Mouse (Mus musculus) midbrain, embryonic 15.5 days (tissue): ENCODE measurements around the gene Phf23. TPM values are rescaled to one million over a fixed set of nuclear protein-coding genes. Genes with fewer than 3 reads are reported as not detected.

Experiments
- ATAC-seq: fragments of 200-750 bp; cut with Nextera tagmentation; replicated peaks from 2 replicates; pipeline ENCODE4 v1.8.0; 2017; ENCODE audit warnings: moderate TSS enrichment
- H3K27ac ChIP-seq: fragments of 300-500 bp; sonication (generic); 2 replicates; pipeline ENCODE4 v1.5.1; 2015; ENCODE audit warnings: mild to moderate bottlenecking, inconsistent platforms
- H3K27me3 ChIP-seq: fragments of 300-500 bp; sonication (generic); replicated peaks from 2 replicates; pipeline ENCODE4 v1.6.1; 2015; ENCODE audit warnings: inconsistent platforms
- H3K36me3 ChIP-seq: fragments of 300-500 bp; sonication (generic); replicated peaks from 2 replicates; pipeline ENCODE4 v1.6.1; 2015; ENCODE audit warnings: inconsistent platforms
- H3K4me1 ChIP-seq: fragments of 300-500 bp; sonication (generic); 2 replicates; pipeline ENCODE4 v1.6.1; 2015; ENCODE audit warnings: inconsistent platforms
- H3K4me2 ChIP-seq: fragments of 300-500 bp; sonication (generic); 2 replicates; pipeline ENCODE4 v1.6.1; 2015; ENCODE audit warnings: inconsistent platforms, mild to moderate bottlenecking, moderate library complexity
- H3K4me3 ChIP-seq: fragments of 300-500 bp; sonication (generic); 2 replicates; pipeline ENCODE4 v1.5.1; 2015; ENCODE audit warnings: mild to moderate bottlenecking, inconsistent platforms
- H3K9ac ChIP-seq: fragments of 300-500 bp; sonication (generic); 2 replicates; pipeline ENCODE4 v1.6.1; 2015; ENCODE audit warnings: mild to moderate bottlenecking, inconsistent platforms
- H3K9me3 ChIP-seq: fragments of 300-500 bp; sonication (generic); 2 replicates; pipeline ENCODE4 v1.6.1; 2016; ENCODE audit warnings: inconsistent platforms
- WGBS: fragments of 180-500 bp; shearing (Covaris S2); methylation state at CpG from one replicate; pipeline ENCODE4 v1.1.7; 2015; ENCODE audit warnings: mixed read lengths; 5-methylcytosine and 5-hydroxymethylcytosine counted together
- polyA plus RNA-seq: library from polyadenylated mRNA; unstranded; fragments of >200 nt; fragmentation: Nextera tagmentation; extraction: Ambion mirVana; gene quantifications from 2 replicates; pipeline ENCODE4 v1.2.1, GENCODE M21; 2015

Gene Phf23
- polyA plus RNA-seq, 1 experiment from 2014 or later, result 58.8 TPM

DNA sequence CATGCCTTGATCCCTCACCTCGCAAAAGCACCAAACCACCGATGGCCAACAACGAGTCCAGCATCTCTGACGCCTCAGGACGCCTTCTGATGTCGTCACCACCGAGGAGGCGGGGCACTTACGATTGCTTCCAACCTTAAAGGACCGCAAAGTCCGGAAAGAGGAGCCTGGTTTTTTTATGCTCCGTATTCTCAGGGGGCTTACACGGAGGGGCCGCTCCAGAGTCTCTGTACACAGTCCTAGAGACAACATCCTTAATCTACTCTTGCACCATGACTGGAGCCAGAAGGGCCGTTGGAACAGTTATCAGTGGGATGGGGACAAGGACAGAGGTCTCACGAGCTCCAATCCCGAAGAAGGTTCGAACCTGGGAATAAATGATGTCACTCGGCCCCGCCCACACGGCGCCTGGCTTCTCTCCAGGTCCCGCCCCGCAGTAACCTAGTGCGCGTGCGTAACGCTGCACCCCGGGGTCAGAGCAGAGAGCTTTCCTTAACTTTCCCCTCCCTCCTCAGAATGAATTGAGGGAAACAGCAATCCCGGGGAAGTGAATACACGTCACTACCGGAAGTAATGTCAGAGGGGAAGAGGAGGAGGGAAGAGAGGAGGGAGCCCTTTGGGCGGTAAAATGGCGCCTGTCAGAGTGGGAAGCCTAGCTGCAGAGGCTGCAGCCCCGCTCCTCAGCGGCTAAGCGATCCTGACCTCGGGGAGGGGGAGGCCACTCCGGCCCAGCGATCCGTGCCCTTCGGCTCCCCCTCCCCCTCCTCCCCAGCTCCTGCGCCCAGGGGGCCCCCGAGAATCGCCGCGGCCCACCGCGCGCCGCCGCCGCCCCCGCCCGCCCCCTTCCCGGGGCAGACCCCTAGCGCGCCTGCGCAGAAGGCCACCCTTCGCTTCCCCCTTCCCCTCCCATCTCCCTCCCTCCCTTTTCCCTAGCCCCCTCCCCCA lies 15.1 kb upstream of the Phf23 start:
- Histone ChIP-seq H3K4me1 (peaks cover 33% of the 10 kb centered on the region), H3K27ac (peak overlapping the region; percentile 100), H3K36me3 (peaks cover 14% of the 10 kb centered on the region; the same call in 1 of the 2 replicates), H3K4me3 (peak overlapping the region; percentile 96), H3K4me2 (peak overlapping the region; percentile 86), H3K9me3 (no peaks in the 10 kb centered on the region), H3K27me3 (no peaks in the 10 kb centered on the region), H3K9ac (peak overlapping the region; percentile 99)
- under 1% methylated on average over 44 of the region's 60 CpGs for WGBS
- peak; percentile 93 for ATAC-seq

DNA sequence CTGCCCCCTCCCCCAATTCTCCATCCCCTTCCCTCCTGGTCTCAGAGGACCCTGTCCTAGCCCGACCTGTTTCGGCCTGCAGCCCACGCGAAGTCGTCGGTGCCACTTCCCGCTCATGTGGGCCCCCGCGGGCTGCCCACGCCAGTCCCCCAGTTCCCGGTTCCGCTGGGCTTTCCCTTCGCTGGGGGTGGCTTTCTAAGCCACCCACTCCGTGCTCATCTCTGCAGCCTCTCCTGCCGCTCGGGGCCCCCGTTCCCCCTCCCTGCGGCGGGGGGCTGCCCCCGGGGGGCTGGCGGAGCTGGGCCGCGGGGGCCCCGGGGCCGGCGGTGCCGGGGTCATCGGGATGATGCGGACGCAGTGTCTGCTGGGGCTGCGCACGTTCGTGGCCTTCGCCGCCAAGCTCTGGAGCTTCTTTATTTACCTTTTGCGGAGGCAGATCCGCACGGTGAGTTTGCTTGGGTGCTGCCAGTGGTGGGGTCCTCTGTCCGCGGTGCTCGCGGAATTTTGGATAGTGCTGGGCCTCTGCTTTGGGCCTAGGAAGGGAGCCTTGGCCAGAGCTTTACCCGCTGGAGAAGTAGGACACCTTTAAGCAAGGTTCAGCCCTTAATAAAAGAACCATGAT lies 14.3 kb upstream of the Phf23 start, which contains the start of gene Ctdnep1:
Gene Ctdnep1 (plus strand): TSS at position 16 of the 622 bp plus-strand sequence.
- Histone ChIP-seq H3K4me3 (peak within 1 kb of the TSS; percentile 96), H3K36me3 (peaks cover 18% of the 10 kb centered on the region; the same call in 1 of the 2 replicates), H3K9ac (peak within 1 kb of the TSS; percentile 99), H3K27me3 (no peaks in the 10 kb centered on the region), H3K4me2 (peak within 1 kb of the TSS; percentile 86), H3K27ac (peak within 1 kb of the TSS; percentile 100), H3K4me1 (peaks cover 33% of the 10 kb centered on the region), H3K9me3 (no peaks in the 10 kb centered on the region)
- WGBS, result 0% methylated on average over 38 of the region's 43 CpGs
- peak; percentile 61 for ATAC-seq

DNA sequence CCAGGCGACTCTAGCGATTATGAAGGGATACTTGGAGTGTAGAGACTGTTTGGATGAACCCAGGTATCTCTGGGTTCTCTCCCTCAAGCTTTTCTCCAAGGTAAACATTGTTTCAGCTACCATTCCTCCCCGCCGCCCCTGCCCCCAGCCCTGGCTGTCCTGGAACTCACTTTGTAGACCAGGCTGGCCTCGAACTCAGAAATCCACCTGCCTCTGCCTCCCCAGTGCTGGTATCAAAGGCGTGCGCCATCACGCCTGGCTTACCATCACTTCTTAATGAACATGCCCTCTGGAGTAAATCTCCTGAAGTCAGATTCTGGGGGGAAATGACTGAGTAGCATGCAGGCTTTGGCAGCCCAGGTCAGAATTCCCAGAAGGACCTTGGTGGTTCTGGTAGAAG lies 13.4 kb upstream of the Phf23 start, which contains the start of gene Elp5:
Gene Elp5 (minus strand): TSS at position 293 of the 400 bp plus-strand sequence.
- no peak for ATAC-seq

DNA sequence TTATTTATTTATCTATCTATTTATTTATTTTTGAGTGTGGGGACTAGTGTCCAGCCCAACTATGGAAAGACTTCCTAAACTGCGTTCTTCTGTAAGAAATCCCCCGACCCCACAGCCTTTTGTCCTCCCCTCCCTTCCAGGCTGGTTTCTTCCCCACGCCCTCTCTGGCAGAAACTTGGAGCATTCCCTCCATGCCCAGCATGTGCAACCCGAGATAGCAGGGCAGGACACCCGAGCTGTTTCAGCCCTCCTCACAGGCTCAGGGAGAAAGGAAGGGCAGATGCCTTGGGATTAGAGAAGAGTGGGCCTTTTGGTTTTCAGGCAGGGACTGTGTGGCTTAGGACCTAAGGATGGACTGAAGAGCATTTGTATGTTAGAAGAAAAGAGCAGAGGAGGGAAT lies 12.7 kb upstream of the Phf23 start:
- WGBS, result 19% methylated on average over 5 of the region's 5 CpGs
- Histone ChIP-seq H3K27ac (no peak overlapping the region), H3K4me3 (peak overlapping the region; percentile 96; the same call in 1 of the 2 replicates)

More for the DNA sequence above, 13.4 kb upstream of the Phf23 start, which contains the start of gene Elp5:
- Histone ChIP-seq H3K4me1 (peaks cover 33% of the 10 kb centered on the region), H3K27ac (peak within 1 kb of the TSS; percentile 100), H3K4me2 (peak within 1 kb of the TSS; percentile 86), H3K4me3 (peak within 1 kb of the TSS; percentile 96), H3K36me3 (peaks cover 27% of the 10 kb centered on the region; the same call in 1 of the 2 replicates), H3K27me3 (no peaks in the 10 kb centered on the region), H3K9me3 (no peaks in the 10 kb centered on the region), H3K9ac (peak within 1 kb of the TSS; percentile 99)
- WGBS, result 66% methylated on average over 8 of the region's 8 CpGs

DNA sequence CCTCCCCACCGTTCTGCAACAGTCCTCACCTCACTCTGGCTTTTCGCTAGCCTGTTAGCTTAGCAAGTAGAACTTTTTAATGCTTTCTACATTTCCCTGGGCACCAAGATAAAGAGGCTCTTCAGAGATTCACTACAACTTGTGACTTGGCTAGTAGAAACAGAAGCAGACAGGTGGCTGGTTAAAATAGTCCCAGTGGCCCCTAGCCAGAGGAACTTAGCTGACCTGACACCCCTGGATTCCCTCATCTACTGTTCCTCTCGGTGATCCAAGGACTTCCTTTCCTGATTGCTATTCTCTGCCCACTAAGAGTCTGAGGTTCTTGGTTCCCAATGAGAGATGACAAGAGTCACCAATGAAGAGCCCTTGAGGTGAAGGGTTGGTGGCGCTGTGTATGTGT lies 12.2 kb upstream of the Phf23 start:
- no peak for ATAC-seq
- Histone ChIP-seq H3K4me2 (peak overlapping the region; percentile 86), H3K4me1 (peaks cover 33% of the 10 kb centered on the region), H3K36me3 (peaks cover 31% of the 10 kb centered on the region; the same call in 1 of the 2 replicates), H3K9me3 (no peaks in the 10 kb centered on the region), H3K4me3 (no peak overlapping the region), H3K9ac (no peak overlapping the region), H3K27me3 (no peaks in the 10 kb centered on the region), H3K27ac (no peak overlapping the region)
- WGBS, result 90% methylated on average over 4 of the region's 4 CpGs

More for the DNA sequence above, 12.7 kb upstream of the Phf23 start:
- H3K4me2 ChIP-seq, result peak overlapping the region; percentile 86
- no peaks in the 10 kb centered on the region for H3K27me3 ChIP-seq
- no peaks in the 10 kb centered on the region for H3K9me3 ChIP-seq
- no peak for ATAC-seq
- H3K4me1 ChIP-seq, result peaks cover 33% of the 10 kb centered on the region
- H3K36me3 ChIP-seq, result peaks cover 30% of the 10 kb centered on the region; the same call in 1 of the 2 replicates
- peak overlapping the region; percentile 12; the same call in 1 of the 2 replicates for H3K9ac ChIP-seq

DNA sequence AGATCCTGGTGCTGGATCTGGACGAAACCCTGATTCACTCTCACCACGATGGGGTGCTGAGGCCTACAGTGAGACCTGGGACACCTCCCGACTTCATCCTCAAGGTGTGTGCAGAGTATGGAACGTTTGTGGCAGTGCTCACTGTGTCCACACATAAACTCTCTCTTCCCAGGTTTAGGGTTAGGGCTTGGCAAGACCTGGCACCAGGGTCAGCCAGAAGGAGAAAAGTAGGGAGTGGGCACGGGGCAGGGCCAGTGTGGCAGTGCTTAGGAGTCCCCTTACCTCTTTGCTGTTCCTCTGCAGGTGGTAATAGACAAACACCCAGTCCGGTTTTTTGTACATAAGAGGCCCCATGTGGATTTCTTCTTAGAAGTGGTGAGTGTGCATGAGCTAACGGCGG lies 11.1 kb upstream of the Phf23 start:
- no peak overlapping the region for H3K4me2 ChIP-seq
- no peaks in the 10 kb centered on the region for H3K9me3 ChIP-seq
- ATAC-seq, result no peak
- H3K9ac ChIP-seq, result no peak overlapping the region
- whole genome bisulfite sequencing, result 93% methylated on average over 8 of the region's 8 CpGs
- H3K36me3 ChIP-seq, result peaks cover 39% of the 10 kb centered on the region; the same call in 1 of the 2 replicates
- H3K4me1 ChIP-seq, result peaks cover 25% of the 10 kb centered on the region
- no peak overlapping the region for H3K4me3 ChIP-seq
- H3K27me3 ChIP-seq, result no peaks in the 10 kb centered on the region
- H3K27ac ChIP-seq, result no peak overlapping the region

DNA sequence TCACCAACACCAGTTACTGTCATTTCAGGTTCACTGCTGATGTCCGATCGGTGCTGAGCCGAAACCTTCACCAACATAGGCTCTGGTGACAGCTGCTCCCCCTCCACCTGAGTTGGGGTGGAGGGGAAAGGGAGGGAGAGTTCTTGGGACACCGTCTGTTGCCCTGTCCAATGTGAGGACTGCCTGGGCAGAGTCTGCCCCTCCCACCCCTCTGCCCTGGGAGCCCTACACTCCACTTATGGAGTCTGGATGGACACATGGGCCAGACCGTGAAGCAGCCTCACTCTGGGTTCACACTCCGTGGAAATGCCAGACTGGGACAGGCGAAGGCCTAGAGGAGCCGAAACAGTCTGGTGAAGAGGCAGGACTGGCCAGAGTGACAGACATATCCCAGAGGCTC lies 5.6 kb upstream of the Phf23 start:
- 0 out of 2 replicates have a peak, but pooled peaks have one; percentile 22 for ATAC-seq
- H3K4me2 ChIP-seq, result 0 out of 2 replicates have a peak overlapping the region, but pooled peaks have one; percentile 72
- H3K27me3 ChIP-seq, result no peaks in the 10 kb centered on the region
- no peaks in the 10 kb centered on the region for H3K9me3 ChIP-seq
- H3K27ac ChIP-seq, result 0 out of 2 replicates have a peak overlapping the region, but pooled peaks have one; percentile 92
- peaks cover 29% of the 10 kb centered on the region for H3K4me1 ChIP-seq
- no peak overlapping the region for H3K9ac ChIP-seq
- no peak overlapping the region for H3K4me3 ChIP-seq
- WGBS, result 92% methylated on average over 8 of the region's 8 CpGs
- peaks cover 37% of the 10 kb centered on the region; the same call in 1 of the 2 replicates for H3K36me3 ChIP-seq

DNA sequence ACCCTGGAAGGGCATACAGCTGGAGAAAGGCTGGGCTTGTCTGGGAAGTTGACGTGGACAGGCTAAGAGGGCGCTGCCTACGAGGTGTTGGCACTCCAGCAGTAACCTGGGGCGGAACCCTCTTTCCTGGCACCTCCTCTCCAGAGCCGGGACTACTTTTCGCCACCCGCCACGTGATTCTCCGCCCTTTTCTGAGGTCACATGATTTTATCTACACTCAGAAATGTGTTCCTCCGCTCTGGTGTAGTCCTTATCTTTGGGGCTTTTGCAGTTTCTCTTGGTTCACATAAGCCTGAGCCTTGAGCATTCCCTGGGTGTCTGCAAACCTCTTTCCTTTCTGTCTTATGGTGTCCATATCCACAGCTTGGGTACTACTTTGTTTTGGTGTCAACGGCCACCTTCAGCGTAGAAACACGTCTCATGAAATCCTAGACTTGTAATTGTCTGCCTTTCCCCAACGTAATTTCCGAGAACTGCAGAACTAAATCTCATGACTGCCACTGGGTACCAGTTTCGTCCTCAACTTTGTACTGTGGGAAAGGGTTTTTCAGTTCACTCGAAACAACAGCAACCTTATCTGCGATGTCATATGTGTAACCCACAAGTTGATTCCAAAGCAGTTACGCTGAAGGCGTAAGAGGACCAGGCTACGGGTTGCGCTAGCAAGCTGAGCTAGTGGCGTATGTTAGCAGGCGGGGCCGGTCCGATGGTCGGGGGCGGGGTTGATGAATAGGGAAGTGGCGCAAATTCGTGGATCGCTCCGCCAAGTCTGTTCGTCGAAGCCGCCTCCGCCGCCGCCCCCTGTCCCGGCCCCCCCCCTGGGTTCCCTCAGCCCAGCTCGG lies 4.5 kb upstream of the Phf23 start, which contains the start of gene Gabarap:
Gene Gabarap (plus strand): TSS at position 294 of the 842 bp plus-strand sequence.
- Histone ChIP-seq H3K36me3 (peaks cover 28% of the 10 kb centered on the region; the same call in 1 of the 2 replicates), H3K9me3 (no peaks in the 10 kb centered on the region), H3K27me3 (no peaks in the 10 kb centered on the region), H3K9ac (peak within 1 kb of the TSS; percentile 90), H3K27ac (peak within 1 kb of the TSS; percentile 92), H3K4me2 (peak within 1 kb of the TSS; percentile 72), H3K4me3 (peak within 1 kb of the TSS; percentile 89), H3K4me1 (peaks cover 32% of the 10 kb centered on the region)
- ATAC-seq, result peak; percentile 73
- under 1% methylated on average over 39 of the region's 40 CpGs for WGBS

DNA sequence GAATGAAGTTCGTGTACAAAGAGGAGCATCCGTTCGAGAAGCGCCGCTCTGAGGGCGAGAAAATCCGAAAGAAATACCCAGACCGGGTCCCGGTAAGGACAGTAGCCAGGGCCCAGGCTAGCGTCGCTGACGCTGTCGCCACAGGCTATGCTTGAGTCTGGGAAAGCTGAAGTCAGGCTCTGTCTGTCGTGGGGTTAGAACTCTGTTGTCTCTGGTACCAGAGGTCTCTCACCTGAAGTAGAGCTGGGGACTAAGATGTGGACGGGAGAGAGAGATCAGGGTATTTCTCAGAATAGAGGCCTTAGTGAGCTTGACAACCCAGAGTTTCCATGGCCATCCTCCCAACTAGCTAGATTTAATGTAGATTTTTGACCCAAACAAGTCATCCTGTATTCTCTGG lies 3.9 kb upstream of the Phf23 start:
- Histone ChIP-seq H3K9ac (peak overlapping the region; percentile 90), H3K4me3 (peak overlapping the region; percentile 89), H3K4me1 (peaks cover 32% of the 10 kb centered on the region), H3K27ac (peak overlapping the region; percentile 92), H3K36me3 (peaks cover 22% of the 10 kb centered on the region; the same call in 1 of the 2 replicates), H3K27me3 (no peaks in the 10 kb centered on the region), H3K4me2 (peak overlapping the region; percentile 72), H3K9me3 (no peaks in the 10 kb centered on the region)
- WGBS, result under 1% methylated on average over 15 of the region's 15 CpGs
- ATAC-seq, result peak; percentile 5; the same call in 1 of the 2 replicates

DNA sequence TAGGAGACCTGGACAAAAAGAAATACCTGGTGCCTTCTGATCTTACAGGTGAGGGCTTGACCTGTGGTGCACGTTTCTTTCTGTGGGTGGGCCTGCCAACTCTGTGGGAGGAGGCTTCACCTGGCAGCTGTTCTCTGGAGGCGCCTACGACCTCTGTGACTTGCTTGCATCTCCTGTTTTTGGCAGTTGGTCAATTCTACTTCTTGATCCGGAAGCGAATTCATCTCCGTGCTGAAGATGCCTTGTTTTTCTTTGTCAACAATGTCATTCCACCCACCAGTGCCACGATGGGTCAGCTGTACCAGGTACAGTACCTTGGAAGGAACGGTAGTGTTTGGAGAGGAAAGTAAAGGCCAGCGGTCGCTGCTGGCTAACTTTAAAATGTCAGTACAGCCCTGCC lies 3.2 kb upstream of the Phf23 start:
- peaks cover 18% of the 10 kb centered on the region; the same call in 1 of the 2 replicates for H3K36me3 ChIP-seq
- H3K9ac ChIP-seq, result peak overlapping the region; percentile 90
- H3K4me3 ChIP-seq, result peak overlapping the region; percentile 89
- H3K27ac ChIP-seq, result peak overlapping the region; percentile 4; the same call in 1 of the 2 replicates
- no peak for ATAC-seq
- 87% methylated on average over 10 of the region's 10 CpGs for WGBS
- H3K4me2 ChIP-seq, result peak overlapping the region; percentile 72
- no peaks in the 10 kb centered on the region for H3K27me3 ChIP-seq
- peaks cover 34% of the 10 kb centered on the region for H3K4me1 ChIP-seq
- H3K9me3 ChIP-seq, result no peaks in the 10 kb centered on the region

DNA sequence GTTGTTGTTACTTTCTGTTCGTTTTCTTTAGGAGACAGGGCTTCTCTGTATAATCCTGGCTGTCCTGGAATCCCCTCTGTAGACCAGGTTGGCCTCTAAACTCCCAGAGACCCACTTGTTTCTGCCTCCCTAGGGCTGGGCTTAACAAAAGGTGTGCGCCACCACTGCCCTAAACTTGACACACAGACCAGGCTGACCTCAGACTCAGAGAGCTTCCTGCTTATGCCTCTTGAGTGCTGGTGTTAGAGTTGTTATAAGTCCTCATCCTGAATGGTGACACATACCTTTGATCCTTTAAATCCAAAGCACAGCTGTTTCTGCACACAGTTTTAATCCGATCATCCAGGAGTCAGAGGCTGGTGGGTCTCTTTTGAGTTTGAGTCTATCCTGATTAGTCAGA lies 2.6 kb upstream of the Phf23 start:
- Histone ChIP-seq H3K4me3 (0 out of 2 replicates have a peak overlapping the region, but pooled peaks have one; percentile 89), H3K4me2 (peak overlapping the region; percentile 72), H3K9ac (peak overlapping the region; percentile 90; the same call in 1 of the 2 replicates), H3K4me1 (peaks cover 39% of the 10 kb centered on the region), H3K27me3 (no peaks in the 10 kb centered on the region), H3K9me3 (no peaks in the 10 kb centered on the region), H3K27ac (no peak overlapping the region), H3K36me3 (peaks cover 14% of the 10 kb centered on the region; the same call in 1 of the 2 replicates)
- WGBS, result 85% methylated on average over 3 of the region's 3 CpGs
- no peak for ATAC-seq
